Mouse (Mus musculus) forebrain, embryonic 11.5 days (tissue): ENCODE results near the gene Evi2. TPM values are rescaled to one million over a fixed set of nuclear protein-coding genes. Genes with fewer than 3 reads are reported as not detected.

Experiments
- ATAC-seq: fragments of 200-750 bp; cut with Nextera tagmentation; replicated peaks from 2 replicates; pipeline ENCODE4 v1.8.0; 2017; ENCODE audit warnings: moderate TSS enrichment; ENCODE audit not compliant: low FRiP score
- DNase-seq: peaks from one replicate; pipeline ENCODE4 v3.0.0-alpha.2; 2017; ENCODE audit warnings: low spot score
- H3K27ac ChIP-seq: fragments of 300-500 bp; sonication (generic); 2 replicates; pipeline ENCODE4 v1.5.1; 2014; ENCODE audit warnings: low read depth, low read length
- H3K27me3 ChIP-seq: fragments of 300-500 bp; sonication (generic); 2 replicates; pipeline ENCODE4 v1.6.1; 2014; ENCODE audit warnings: mild to moderate bottlenecking, low read length, mixed read lengths; ENCODE audit not compliant: control insufficient read depth, insufficient read depth
- H3K36me3 ChIP-seq: fragments of 300-500 bp; sonication (generic); 2 replicates; pipeline ENCODE4 v1.6.1; 2014; ENCODE audit warnings: mild to moderate bottlenecking, low read length, moderate library complexity, mixed read lengths; ENCODE audit not compliant: control insufficient read depth, insufficient read depth
- H3K4me1 ChIP-seq: fragments of 300-500 bp; sonication (generic); replicated peaks from 2 replicates; pipeline ENCODE4 v1.6.1; 2014; ENCODE audit warnings: low read length, mixed read lengths; ENCODE audit not compliant: control insufficient read depth, insufficient read depth
- H3K4me2 ChIP-seq: fragments of 300-500 bp; sonication (generic); 2 replicates; pipeline ENCODE4 v1.6.1; 2014; ENCODE audit warnings: low read depth, mild to moderate bottlenecking, low read length, moderate library complexity, mixed read lengths; ENCODE audit not compliant: severe bottlenecking
- H3K4me3 ChIP-seq: fragments of 300-500 bp; sonication (generic); 2 replicates; pipeline ENCODE4 v1.5.1; 2014; ENCODE audit warnings: low read depth, low read length
- H3K9ac ChIP-seq: fragments of 300-500 bp; sonication (generic); 2 replicates; pipeline ENCODE4 v1.6.1; 2014; ENCODE audit warnings: low read length
- H3K9me3 ChIP-seq: fragments of 300-500 bp; sonication (generic); 2 replicates; pipeline ENCODE4 v1.6.1; 2016; ENCODE audit warnings: low read length, mixed read lengths; ENCODE audit not compliant: control insufficient read depth
- WGBS: fragments of 180-500 bp; shearing (Covaris S2); extraction: QIAGEN DNeasy Blood & Tissue Kit; methylation state at CpG from one replicate; pipeline ENCODE4 v1.1.7; 2014; 5-methylcytosine and 5-hydroxymethylcytosine counted together
- polyA plus RNA-seq: library from polyadenylated mRNA; unstranded; fragments of >200 nt; fragmentation: Nextera tagmentation; extraction: Ambion mirVana; gene quantifications from 2 replicates; pipeline ENCODE4 v1.2.1, GENCODE M21; 2014

Evi2 gene
- polyA plus RNA-seq, result 0.72 and 1.3 TPM in 2 replicates

- Histone ChIP-seq H3K9me3 (no peaks in the 10 kb centered on the region), H3K36me3 (no peaks in the 10 kb centered on the region), H3K27ac (no peak within 1 kb of the TSS), H3K4me2 (no peak within 1 kb of the TSS), H3K9ac (no peak within 1 kb of the TSS), H3K27me3 (no peaks in the 10 kb centered on the region), H3K4me1 (no peaks in the 10 kb centered on the region), H3K4me3 (no peak within 1 kb of the TSS)
- WGBS, result 84% methylated on average over 7 of the region's 7 CpGs
- no peak for DNase-seq
- ATAC-seq, result no peak
Observed at GRCm38 (mm10) chr11:79530333-79530761, at the start of gene Evi2, which contains the start of gene Evi2a. Gene Evi2 (minus strand): TSS chr11:79530589. Gene Evi2a (minus strand): TSS chr11:79530609.

- no peak overlapping the region for H3K4me3 ChIP-seq
- H3K27ac ChIP-seq, result no peak overlapping the region
- H3K4me2 ChIP-seq, result no peak overlapping the region
- ATAC-seq (no peak), DNase-seq (peak; percentile 78)
- H3K9ac ChIP-seq, result no peak overlapping the region
- no peaks in the 10 kb centered on the region for H3K4me1 ChIP-seq
- H3K27me3 ChIP-seq, result no peaks in the 10 kb centered on the region
- 52% methylated on average over 5 of the region's 5 CpGs for WGBS
- no peaks in the 10 kb centered on the region; the same call in 1 of the 2 replicates for H3K36me3 ChIP-seq
- no peaks in the 10 kb centered on the region for H3K9me3 ChIP-seq
Observed at GRCm38 (mm10) chr11:79577741-79578140, 47.4 kb upstream of the Evi2 start.

DNA sequence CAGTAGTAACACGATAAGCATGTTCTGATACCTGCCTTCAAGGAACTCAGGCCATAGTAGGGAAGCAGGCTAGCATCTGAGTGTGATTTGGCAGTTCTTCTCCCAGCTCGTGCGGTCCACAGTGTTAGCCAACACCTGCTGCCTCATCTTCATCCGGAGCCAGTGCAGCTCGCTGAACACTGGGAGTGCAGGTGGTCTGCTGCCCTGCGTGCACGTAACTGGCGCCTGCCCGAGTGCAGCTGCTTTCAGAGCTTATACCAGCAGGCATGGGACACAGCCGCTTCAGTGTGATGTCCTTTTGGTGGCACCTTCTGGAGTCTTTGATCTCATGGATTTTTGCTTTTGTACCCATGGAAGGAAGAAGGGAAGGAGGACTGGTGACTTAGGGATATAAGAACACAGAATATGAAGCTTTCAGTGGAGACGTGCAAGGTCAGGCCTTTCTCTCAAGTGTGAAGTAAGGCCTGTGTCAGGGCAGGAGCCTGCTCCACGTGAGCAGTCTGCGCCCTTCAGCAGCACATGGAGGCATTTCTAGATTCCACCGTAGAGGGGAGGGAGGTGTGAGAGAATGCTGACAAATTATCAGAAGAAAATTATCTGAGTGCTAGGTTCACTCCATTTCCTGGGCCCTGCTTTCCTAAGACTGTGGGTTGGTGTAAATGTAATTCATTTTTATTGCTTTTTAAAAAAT is 45.1 kb upstream of the Evi2 start:
- Histone ChIP-seq H3K27ac (no peak overlapping the region), H3K4me2 (no peak overlapping the region)

GRCm38 (mm10) chr11:79573836-79574235 is 43.4 kb upstream of the Evi2 start:
- Histone ChIP-seq H3K36me3 (peaks cover 8% of the 10 kb centered on the region), H3K27me3 (no peaks in the 10 kb centered on the region), H3K9ac (no peak overlapping the region), H3K4me3 (no peak overlapping the region), H3K4me2 (no peak overlapping the region), H3K4me1 (no peaks in the 10 kb centered on the region), H3K27ac (no peak overlapping the region), H3K9me3 (no peaks in the 10 kb centered on the region)
- ATAC-seq, result no peak
- no peak for DNase-seq
- WGBS, result 79% methylated on average over 3 of the region's 3 CpGs

More for the DNA sequence above, 45.1 kb upstream of the Evi2 start:
- H3K4me1 ChIP-seq, result no peaks in the 10 kb centered on the region
- H3K36me3 ChIP-seq, result peaks cover 2% of the 10 kb centered on the region
- H3K9me3 ChIP-seq, result no peaks in the 10 kb centered on the region
- ATAC-seq (no peak), DNase-seq (no peak)
- H3K4me3 ChIP-seq, result no peak overlapping the region
- no peaks in the 10 kb centered on the region for H3K27me3 ChIP-seq
- H3K9ac ChIP-seq, result no peak overlapping the region
- 95% methylated on average over 14 of the region's 14 CpGs for WGBS

GRCm38 (mm10) chr11:79570319-79570718 is 39.9 kb upstream of the Evi2 start:
- Histone ChIP-seq H3K9ac (no peak overlapping the region), H3K4me1 (no peaks in the 10 kb centered on the region), H3K4me2 (no peak overlapping the region), H3K4me3 (no peak overlapping the region), H3K27ac (no peak overlapping the region), H3K36me3 (peaks cover 16% of the 10 kb centered on the region), H3K27me3 (no peaks in the 10 kb centered on the region), H3K9me3 (no peaks in the 10 kb centered on the region)
- no peak for DNase-seq
- ATAC-seq, result no peak
- 94% methylated on average over 2 of the region's 2 CpGs for WGBS

DNA sequence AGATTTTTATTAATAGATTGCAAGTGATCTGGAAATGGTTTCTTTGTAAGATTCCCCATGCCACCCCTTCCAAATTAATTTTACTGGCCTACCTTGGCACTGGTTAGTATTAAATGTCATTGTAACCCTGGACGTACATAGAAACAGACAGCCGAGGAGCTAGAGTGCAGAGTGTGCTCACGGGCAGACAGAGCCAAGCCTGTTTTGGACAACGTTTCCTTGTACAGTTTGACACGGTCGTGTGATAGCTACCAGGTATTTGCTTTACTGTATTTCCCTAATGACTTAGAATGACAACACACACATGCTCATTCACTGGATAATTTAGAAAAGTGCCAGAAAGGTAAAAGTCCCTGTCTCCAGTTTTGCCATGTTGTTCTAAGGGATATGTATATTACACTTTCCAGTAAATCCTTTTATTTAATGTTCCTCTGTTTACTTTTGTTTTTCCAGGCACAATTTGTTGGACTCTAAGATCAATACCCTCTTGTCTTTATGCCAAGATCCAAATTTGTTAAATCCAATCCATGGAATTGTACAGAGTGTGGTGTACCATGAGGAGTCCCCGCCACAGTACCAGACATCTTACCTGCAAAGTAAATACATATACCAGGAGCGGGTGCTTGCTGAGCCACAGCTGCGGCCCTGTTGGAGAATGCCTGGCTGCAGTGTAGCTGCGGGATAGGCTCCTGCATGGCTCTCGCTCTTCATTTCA is 38.0 kb upstream of the Evi2 start:
- H3K4me3 ChIP-seq, result no peak overlapping the region
- WGBS, result 94% methylated on average over 11 of the region's 11 CpGs
- ATAC-seq, result no peak
- no peaks in the 10 kb centered on the region for H3K9me3 ChIP-seq
- H3K4me2 ChIP-seq, result no peak overlapping the region
- no peak for DNase-seq
- H3K36me3 ChIP-seq, result peaks cover 20% of the 10 kb centered on the region
- H3K9ac ChIP-seq, result no peak overlapping the region
- H3K4me1 ChIP-seq, result no peaks in the 10 kb centered on the region
- H3K27me3 ChIP-seq, result no peaks in the 10 kb centered on the region
- no peak overlapping the region for H3K27ac ChIP-seq

- WGBS, result 48% methylated on average over 1 of the region's 1 CpGs
- Histone ChIP-seq H3K9ac (no peak overlapping the region), H3K4me3 (no peak overlapping the region), H3K36me3 (peaks cover 20% of the 10 kb centered on the region), H3K27me3 (no peaks in the 10 kb centered on the region), H3K27ac (no peak overlapping the region), H3K4me1 (no peaks in the 10 kb centered on the region), H3K4me2 (no peak overlapping the region), H3K9me3 (no peaks in the 10 kb centered on the region)
- DNase-seq (no peak), ATAC-seq (no peak)
Observed at GRCm38 (mm10) chr11:79566947-79567346, 36.6 kb upstream of the Evi2 start.

- Histone ChIP-seq H3K9ac (no peak overlapping the region), H3K27me3 (no peaks in the 10 kb centered on the region), H3K36me3 (peaks cover 12% of the 10 kb centered on the region), H3K27ac (no peak overlapping the region), H3K9me3 (no peaks in the 10 kb centered on the region), H3K4me2 (no peak overlapping the region), H3K4me1 (no peaks in the 10 kb centered on the region), H3K4me3 (no peak overlapping the region)
- ATAC-seq (no peak), DNase-seq (no peak)
- WGBS, result 94% methylated on average over 7 of the region's 7 CpGs
Observed at GRCm38 (mm10) chr11:79563493-79563892, 33.1 kb upstream of the Evi2 start.
